Mouse (Mus musculus) midbrain, embryonic 11.5 days (tissue): ENCODE data around the gene Socs2. TPM values are rescaled to one million over a fixed set of nuclear protein-coding genes. Genes with fewer than 3 reads are reported as not detected.
A peak's percentile ranks its signal among the peaks of the same experiment; 100 is the strongest.

Experiments
- ATAC-seq: fragments of 200-750 bp; cut with Nextera tagmentation; 2 replicates; pipeline ENCODE4 v1.8.0; 2017; ENCODE audit warnings: moderate TSS enrichment, moderate library complexity; ENCODE audit not compliant: low FRiP score
- DNase-seq: peaks from one replicate; pipeline ENCODE4 v3.0.0; 2015; ENCODE audit warnings: low spot score; ENCODE audit errors: missing footprints
- H3K27ac ChIP-seq: fragments of 300-500 bp; sonication (generic); 2 replicates; pipeline ENCODE4 v1.5.1; 2014; ENCODE audit warnings: low read depth, low read length
- H3K27me3 ChIP-seq: fragments of 300-500 bp; sonication (generic); 2 replicates; pipeline ENCODE4 v1.6.1; 2014; ENCODE audit warnings: mild to moderate bottlenecking, low read length, moderate library complexity, mixed read lengths; ENCODE audit not compliant: control insufficient read depth, insufficient read depth
- H3K36me3 ChIP-seq: fragments of 300-500 bp; sonication (generic); 2 replicates; pipeline ENCODE4 v1.6.1; 2014; ENCODE audit warnings: mild to moderate bottlenecking, low read length, moderate library complexity, mixed read lengths; ENCODE audit not compliant: control insufficient read depth, insufficient read depth
- H3K4me1 ChIP-seq: fragments of 300-500 bp; sonication (generic); 2 replicates; pipeline ENCODE4 v1.6.1; 2014; ENCODE audit warnings: low read length; ENCODE audit not compliant: control insufficient read depth, insufficient read depth
- H3K4me2 ChIP-seq: fragments of 300-500 bp; sonication (generic); 2 replicates; pipeline ENCODE4 v1.6.1; 2014; ENCODE audit warnings: mild to moderate bottlenecking, moderate library complexity
- H3K4me3 ChIP-seq: fragments of 300-500 bp; sonication (generic); 2 replicates; pipeline ENCODE4 v1.5.1; 2014; ENCODE audit warnings: low read depth, low read length
- H3K9ac ChIP-seq: fragments of 300-500 bp; sonication (generic); 2 replicates; pipeline ENCODE4 v1.6.1; 2014; ENCODE audit warnings: low read length
- H3K9me3 ChIP-seq: fragments of 300-500 bp; sonication (generic); 2 replicates; pipeline ENCODE4 v1.6.1; 2016; ENCODE audit warnings: low read length; ENCODE audit not compliant: control insufficient read depth
- whole genome bisulfite sequencing: fragments of 180-500 bp; shearing (Covaris S2); extraction: QIAGEN DNeasy Blood & Tissue Kit; methylation state at CpG from one replicate; pipeline ENCODE4 v1.1.7; 2014; 5-methylcytosine and 5-hydroxymethylcytosine counted together
- polyA plus RNA-seq: library from polyadenylated mRNA; unstranded; fragments of >200 nt; fragmentation: Nextera tagmentation; extraction: Ambion mirVana; gene quantifications from 2 replicates; pipeline ENCODE4 v1.2.1, GENCODE M21; 2014

Socs2 gene
- polyA plus RNA-seq, 1 experiment from 2014 or later, result 28.8 TPM

- H3K4me1 ChIP-seq, result no peaks in the 10 kb centered on the region
- no peak overlapping the region for H3K27ac ChIP-seq
- no peak overlapping the region for H3K4me2 ChIP-seq
- no peak overlapping the region for H3K9ac ChIP-seq
- no peak overlapping the region for H3K4me3 ChIP-seq
- WGBS, result 82% methylated on average over 12 of the region's 12 CpGs
- H3K36me3 ChIP-seq, result no peaks in the 10 kb centered on the region
- H3K27me3 ChIP-seq, result no peaks in the 10 kb centered on the region
- no peak for ATAC-seq
- DNase-seq, result peak; percentile 62
- H3K9me3 ChIP-seq, result no peaks in the 10 kb centered on the region
Measured at GRCm38 (mm10) chr10:95407541-95408160, 9.3 kb downstream of the Socs2 start.

GRCm38 (mm10) chr10:95404774-95405173 lies 12.2 kb downstream of the Socs2 start:
- H3K36me3 ChIP-seq, result no peaks in the 10 kb centered on the region
- no peak for DNase-seq
- no peak overlapping the region for H3K27ac ChIP-seq
- WGBS, result 86% methylated on average over 2 of the region's 2 CpGs
- no peak overlapping the region for H3K4me2 ChIP-seq
- no peak overlapping the region for H3K4me3 ChIP-seq
- no peak for ATAC-seq
- H3K9ac ChIP-seq, result no peak overlapping the region
- no peaks in the 10 kb centered on the region for H3K27me3 ChIP-seq
- H3K9me3 ChIP-seq, result no peaks in the 10 kb centered on the region
- H3K4me1 ChIP-seq, result no peaks in the 10 kb centered on the region

GRCm38 (mm10) chr10:95399689-95400354 lies 17.2 kb downstream of the Socs2 start:
- Histone ChIP-seq H3K9me3 (no peaks in the 10 kb centered on the region), H3K4me2 (no peak overlapping the region), H3K27ac (no peak overlapping the region), H3K4me1 (no peaks in the 10 kb centered on the region; the same call in 1 of the 2 replicates), H3K36me3 (no peaks in the 10 kb centered on the region), H3K9ac (no peak overlapping the region), H3K4me3 (no peak overlapping the region), H3K27me3 (no peaks in the 10 kb centered on the region; the same call in 1 of the 2 replicates)
- peak; percentile 41 for DNase-seq
- 68% methylated on average over 13 of the region's 13 CpGs for WGBS
- no peak for ATAC-seq

GRCm38 (mm10) chr10:95398489-95398888 lies 18.5 kb downstream of the Socs2 start:
- WGBS, result 2% methylated on average over 18 of the region's 18 CpGs
- Histone ChIP-seq H3K9me3 (no peaks in the 10 kb centered on the region), H3K36me3 (no peaks in the 10 kb centered on the region), H3K9ac (no peak overlapping the region), H3K4me3 (peak overlapping the region; percentile 16; the same call in 1 of the 2 replicates), H3K4me2 (peak overlapping the region; percentile 48), H3K27ac (no peak overlapping the region), H3K4me1 (no peaks in the 10 kb centered on the region; the same call in 1 of the 2 replicates), H3K27me3 (no peaks in the 10 kb centered on the region; the same call in 1 of the 2 replicates)
- DNase-seq (peak; percentile 86), ATAC-seq (peak; percentile 67)

- H3K4me3 ChIP-seq, result no peak overlapping the region
- no peak overlapping the region for H3K27ac ChIP-seq
- no peaks in the 10 kb centered on the region; the same call in 1 of the 2 replicates for H3K4me1 ChIP-seq
- H3K9ac ChIP-seq, result no peak overlapping the region
- DNase-seq (peak; percentile 75), ATAC-seq (no peak)
- 43% methylated on average over 7 of the region's 7 CpGs for WGBS
- H3K36me3 ChIP-seq, result no peaks in the 10 kb centered on the region
- no peaks in the 10 kb centered on the region; the same call in 1 of the 2 replicates for H3K27me3 ChIP-seq
- H3K9me3 ChIP-seq, result no peaks in the 10 kb centered on the region
- no peak overlapping the region for H3K4me2 ChIP-seq
Measured at GRCm38 (mm10) chr10:95397191-95397835, 19.7 kb downstream of the Socs2 start.

GRCm38 (mm10) chr10:95396356-95396755 lies 20.6 kb downstream of the Socs2 start:
- DNase-seq, result no peak
- 88% methylated on average over 8 of the region's 8 CpGs for WGBS
- no peaks in the 10 kb centered on the region; the same call in 1 of the 2 replicates for H3K27me3 ChIP-seq
- no peaks in the 10 kb centered on the region for H3K9me3 ChIP-seq
- no peak overlapping the region for H3K4me2 ChIP-seq
- H3K4me3 ChIP-seq, result no peak overlapping the region
- no peak overlapping the region for H3K9ac ChIP-seq
- ATAC-seq, result no peak
- no peak overlapping the region for H3K27ac ChIP-seq
- no peaks in the 10 kb centered on the region for H3K36me3 ChIP-seq
- no peaks in the 10 kb centered on the region; the same call in 1 of the 2 replicates for H3K4me1 ChIP-seq

GRCm38 (mm10) chr10:95394819-95395812 lies 21.9 kb downstream of the Socs2 start:
- no peak overlapping the region for H3K4me2 ChIP-seq
- no peaks in the 10 kb centered on the region; the same call in 1 of the 2 replicates for H3K27me3 ChIP-seq
- ATAC-seq (no peak), DNase-seq (no peak)
- no peaks in the 10 kb centered on the region for H3K36me3 ChIP-seq
- no peaks in the 10 kb centered on the region for H3K9me3 ChIP-seq
- no peaks in the 10 kb centered on the region; the same call in 1 of the 2 replicates for H3K4me1 ChIP-seq
- 59% methylated on average over 25 of the region's 25 CpGs for WGBS
- H3K27ac ChIP-seq, result no peak overlapping the region
- no peak overlapping the region for H3K4me3 ChIP-seq
- no peak overlapping the region for H3K9ac ChIP-seq

GRCm38 (mm10) chr10:95392073-95392472 lies 24.9 kb downstream of the Socs2 start:
- Histone ChIP-seq H3K4me3 (no peak overlapping the region), H3K4me1 (no peaks in the 10 kb centered on the region), H3K9me3 (no peaks in the 10 kb centered on the region), H3K27me3 (no peaks in the 10 kb centered on the region), H3K27ac (no peak overlapping the region), H3K36me3 (no peaks in the 10 kb centered on the region), H3K4me2 (no peak overlapping the region), H3K9ac (no peak overlapping the region)
- 80% methylated on average over 8 of the region's 8 CpGs for WGBS
- ATAC-seq (no peak), DNase-seq (no peak)
